Mouse (Mus musculus): ENCODE measurements around the gene 1110008L16Rik. TPM values are rescaled to one million over a fixed set of nuclear protein-coding genes. Genes with fewer than 3 reads are reported as not detected.
"Not testable (repeated sequence)": the region's sequence is repeated elsewhere in the genome, so short reads cannot be mapped to it uniquely, and the experiment has no call there.

The 1110008L16Rik gene
- polyA plus RNA-seq (2015; fragmentation: Nextera tagmentation; extraction: Ambion mirVana) = 19.3 and 19.5 TPM in 2 replicates

GRCm38 (mm10) chr12:55299336-55299735, at the start of gene 1110008L16Rik:
Gene 1110008L16Rik, plus strand, starts transcription at chr12:55299577.
- 79% methylated on average over 5 of the region's 5 CpGs for WGBS
- H3K9me3 ChIP-seq = no peaks in the 10 kb centered on the region
- H3K27me3 ChIP-seq (replicated peaks) = no peaks in the 10 kb centered on the region
- no peak for ATAC-seq
- H3K4me2 ChIP-seq (replicated peaks) = no peak within 1 kb of the TSS
- H3K27ac ChIP-seq = no peak within 1 kb of the TSS
- no peak within 1 kb of the TSS for H3K9ac ChIP-seq
- H3K4me3 ChIP-seq (replicated peaks) = no peak within 1 kb of the TSS
- H3K36me3 ChIP-seq = peaks cover 8% of the 10 kb centered on the region; the same call in 1 of the 2 replicates
- H3K4me1 ChIP-seq (replicated peaks) = peaks cover 14% of the 10 kb centered on the region

- not testable (repeated sequence) for H3K27me3 ChIP-seq (replicated peaks); H3K27ac ChIP-seq; H3K36me3 ChIP-seq; H3K4me1 ChIP-seq (replicated peaks); H3K4me3 ChIP-seq (replicated peaks); ATAC-seq; H3K9me3 ChIP-seq; H3K4me2 ChIP-seq (replicated peaks); H3K9ac ChIP-seq
- WGBS = no CpG with 5 or more reads among the region's 8 CpGs
Observed at GRCm38 (mm10) chr12:55261950-55262349, 37.4 kb upstream of the 1110008L16Rik start.

DNA sequence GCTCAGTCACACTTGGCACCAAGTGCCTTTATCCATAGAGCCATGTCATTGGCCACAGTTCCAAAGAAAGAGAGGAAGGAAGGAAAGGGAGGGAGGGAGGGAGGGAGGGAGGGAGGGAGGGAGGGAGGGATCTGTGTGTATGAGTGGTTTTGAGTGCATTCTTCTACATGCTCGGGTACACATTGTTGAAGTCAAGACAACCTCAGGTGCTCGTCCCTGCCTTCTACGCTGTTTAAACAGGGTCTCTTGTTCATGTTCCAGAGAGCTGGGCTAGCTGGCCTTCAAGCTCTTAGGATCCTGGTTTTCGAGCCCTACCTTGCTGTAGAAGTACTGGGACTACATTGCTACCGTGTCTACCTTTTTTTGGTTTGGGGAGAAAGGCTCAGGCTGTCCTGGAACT, 36.0 kb upstream of the 1110008L16Rik start:
- not testable (repeated sequence) for H3K27ac ChIP-seq; H3K4me2 ChIP-seq (replicated peaks); H3K4me1 ChIP-seq (replicated peaks); H3K4me3 ChIP-seq (replicated peaks); H3K9me3 ChIP-seq; ATAC-seq; H3K27me3 ChIP-seq (replicated peaks); H3K36me3 ChIP-seq; H3K9ac ChIP-seq
- no CpG with 5 or more reads among the region's 5 CpGs for WGBS

DNA sequence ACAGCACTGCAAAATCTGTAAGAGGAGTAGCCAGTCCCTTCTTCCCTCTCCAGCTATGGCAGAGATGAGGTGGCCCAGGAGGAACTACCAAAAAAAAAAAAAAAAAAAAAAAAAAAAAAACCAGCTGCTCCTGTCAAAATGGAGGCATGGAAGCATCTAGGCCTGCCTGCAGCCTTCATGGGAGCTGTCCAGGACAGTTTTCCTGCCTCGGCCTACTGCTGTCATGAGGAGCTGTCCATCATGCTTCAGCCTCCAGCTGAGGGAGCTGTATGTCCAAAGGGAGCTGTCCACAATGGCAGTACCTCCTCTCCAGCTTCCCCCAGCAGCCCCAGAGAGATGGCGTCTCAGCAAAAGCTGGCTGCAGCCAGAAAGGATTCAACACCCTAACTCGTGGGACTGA, 27.1 kb upstream of the 1110008L16Rik start:
- H3K4me1 ChIP-seq (replicated peaks) = no peaks in the 10 kb centered on the region
- ATAC-seq = 0 out of 2 replicates have a peak, but pooled peaks have one; percentile 25
- WGBS = 80% methylated on average over 3 of the region's 3 CpGs

DNA sequence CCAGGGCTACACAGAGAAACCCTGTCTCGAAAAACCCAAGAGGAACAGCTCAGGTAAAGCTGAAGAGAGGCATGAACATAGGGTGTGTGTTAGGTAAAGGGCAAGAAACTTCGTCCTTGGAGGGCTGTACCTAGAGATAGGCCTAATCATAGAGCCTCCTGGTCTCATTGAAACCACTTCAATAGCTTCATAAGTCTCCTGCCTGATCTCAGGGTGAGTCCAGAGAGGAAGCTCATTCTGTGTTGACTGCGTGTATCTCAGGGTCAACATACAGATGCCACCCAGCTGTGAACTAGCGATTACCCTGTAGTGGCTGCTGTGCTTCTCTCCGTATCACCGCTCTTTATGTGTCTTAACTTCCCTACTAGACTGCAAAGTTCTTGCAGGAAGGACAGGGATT, 21.8 kb upstream of the 1110008L16Rik start:
- H3K4me1 ChIP-seq (replicated peaks); H3K4me3 ChIP-seq (replicated peaks); H3K4me2 ChIP-seq (replicated peaks); H3K27ac ChIP-seq; H3K9ac ChIP-seq; H3K27me3 ChIP-seq (replicated peaks); H3K36me3 ChIP-seq; H3K9me3 ChIP-seq; ATAC-seq: not testable (repeated sequence)
- 86% methylated on average over 4 of the region's 6 CpGs for WGBS

More for the DNA sequence above, 27.1 kb upstream of the 1110008L16Rik start:
- H3K4me2 ChIP-seq (replicated peaks) = no peak overlapping the region
- no peak overlapping the region for H3K9ac ChIP-seq
- H3K27ac ChIP-seq = no peak overlapping the region
- H3K9me3 ChIP-seq = no peaks in the 10 kb centered on the region
- H3K36me3 ChIP-seq = no peaks in the 10 kb centered on the region
- no peaks in the 10 kb centered on the region for H3K27me3 ChIP-seq (replicated peaks)
- H3K4me3 ChIP-seq (replicated peaks) = no peak overlapping the region

GRCm38 (mm10) chr12:55298112-55298511, 1.3 kb upstream of the 1110008L16Rik start:
- H3K27ac ChIP-seq = no peak overlapping the region
- H3K4me2 ChIP-seq (replicated peaks) = no peak overlapping the region
- no peak overlapping the region for H3K9ac ChIP-seq
- H3K9me3 ChIP-seq = no peaks in the 10 kb centered on the region
- ATAC-seq = no peak
- peaks cover 10% of the 10 kb centered on the region for H3K4me1 ChIP-seq (replicated peaks)
- H3K4me3 ChIP-seq (replicated peaks) = no peak overlapping the region
- H3K27me3 ChIP-seq (replicated peaks) = no peaks in the 10 kb centered on the region
- 94% methylated on average over 9 of the region's 9 CpGs for WGBS
- H3K36me3 ChIP-seq = peaks cover 8% of the 10 kb centered on the region; the same call in 1 of the 2 replicates

DNA sequence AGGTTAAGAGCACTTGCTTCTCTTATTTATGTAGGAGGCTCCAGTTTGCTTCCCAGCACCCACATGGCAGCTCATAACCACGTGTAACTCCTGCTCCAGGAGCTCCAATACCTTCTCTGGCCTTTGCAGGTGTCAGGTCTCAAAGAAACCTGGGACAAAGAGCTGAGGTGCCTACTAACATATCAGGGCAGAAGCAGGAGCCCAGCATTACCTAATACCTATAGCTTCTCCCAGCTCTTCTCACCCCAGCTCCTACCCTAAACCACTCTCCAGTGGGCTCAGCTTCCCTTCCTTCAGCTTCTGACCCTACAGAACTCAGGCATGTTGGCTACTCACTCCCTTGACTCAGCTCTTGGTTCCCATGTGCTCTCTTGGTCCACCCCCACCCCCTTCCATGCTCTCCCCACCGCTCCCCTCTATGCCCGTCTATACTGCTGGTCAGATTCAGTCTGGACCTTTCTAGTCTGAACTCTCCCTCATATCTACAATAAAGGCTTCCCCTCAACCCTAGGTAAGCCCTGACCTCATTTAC, 1.5 kb downstream of the 1110008L16Rik start:
- Histone ChIP-seq H3K4me1 (replicated peaks) (peaks cover 14% of the 10 kb centered on the region), H3K9ac (no peak overlapping the region), H3K4me2 (replicated peaks) (peak overlapping the region; percentile 60), H3K4me3 (replicated peaks) (no peak overlapping the region), H3K36me3 (peaks cover 2% of the 10 kb centered on the region; the same call in 1 of the 2 replicates), H3K9me3 (no peaks in the 10 kb centered on the region), H3K27ac (no peak overlapping the region), H3K27me3 (replicated peaks) (no peaks in the 10 kb centered on the region)
- no peak for ATAC-seq
- WGBS = 81% methylated on average over 3 of the region's 3 CpGs

GRCm38 (mm10) chr12:55301472-55302300, 2.3 kb downstream of the 1110008L16Rik start:
- Histone ChIP-seq H3K9me3 (no peaks in the 10 kb centered on the region), H3K27ac (peak overlapping the region; percentile 94), H3K4me2 (replicated peaks) (peak overlapping the region; percentile 60), H3K27me3 (replicated peaks) (no peaks in the 10 kb centered on the region), H3K4me3 (replicated peaks) (peak overlapping the region; percentile 62), H3K36me3 (peaks cover 2% of the 10 kb centered on the region; the same call in 1 of the 2 replicates), H3K9ac (peak overlapping the region; percentile 64), H3K4me1 (replicated peaks) (peaks cover 14% of the 10 kb centered on the region)
- WGBS = 37% methylated on average over 11 of the region's 11 CpGs
- peak; percentile 5; the same call in 1 of the 2 replicates for ATAC-seq

DNA sequence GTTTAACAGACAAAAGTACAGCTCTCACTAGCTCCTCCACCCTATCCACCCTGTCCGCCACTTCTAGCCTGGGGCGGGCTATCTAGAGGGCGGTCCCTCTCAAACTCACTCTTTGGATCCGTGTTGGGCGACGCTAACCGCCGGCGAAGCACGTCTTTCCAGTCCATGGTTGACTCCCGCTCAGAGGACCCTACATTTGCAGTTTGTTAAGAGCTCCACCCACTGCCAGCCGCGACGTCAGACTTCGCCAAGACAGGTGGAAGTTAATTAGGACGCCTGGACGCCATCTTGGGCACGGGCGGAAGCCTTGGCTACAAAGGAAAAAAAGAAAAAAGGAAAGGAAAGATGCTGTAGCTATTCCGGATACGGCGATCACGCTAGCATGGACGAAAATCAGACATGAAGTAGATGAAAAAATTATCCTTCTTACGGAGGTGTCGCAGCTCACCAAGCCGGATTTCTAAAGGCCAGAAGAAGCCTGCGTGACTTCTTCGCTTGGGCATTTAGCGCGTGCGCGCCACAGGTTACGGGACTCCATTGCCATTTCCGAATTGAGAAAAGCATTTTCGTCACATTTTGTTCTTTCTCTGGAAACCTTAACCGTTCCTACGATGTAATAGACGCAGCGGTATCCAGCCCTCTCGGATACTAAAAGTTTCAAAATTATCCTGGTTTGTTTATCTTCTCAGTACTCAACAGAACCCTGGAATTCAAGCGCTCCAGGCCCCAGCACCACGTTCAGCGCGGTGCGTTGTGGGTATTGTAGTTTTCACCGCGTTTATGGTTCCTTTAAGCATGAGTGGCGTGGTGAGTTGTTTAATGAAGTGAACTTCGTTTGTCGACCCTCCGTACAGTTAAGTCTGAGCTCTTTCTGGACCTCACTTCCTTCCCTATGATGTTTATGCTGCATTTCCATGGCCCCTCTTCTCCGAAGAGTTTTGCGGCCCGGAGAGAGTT, 3.4 kb downstream of the 1110008L16Rik start, which contains the start of gene Ppp2r3c:
Gene Ppp2r3c, minus strand, starts transcription at position 514 of the 957 bp plus-strand sequence.
- Histone ChIP-seq H3K4me1 (replicated peaks) (peaks cover 14% of the 10 kb centered on the region), H3K4me3 (replicated peaks) (peak within 1 kb of the TSS; percentile 62), H3K36me3 (no peaks in the 10 kb centered on the region), H3K9me3 (no peaks in the 10 kb centered on the region), H3K27me3 (replicated peaks) (no peaks in the 10 kb centered on the region), H3K9ac (peak within 1 kb of the TSS; percentile 64), H3K27ac (peak within 1 kb of the TSS; percentile 94), H3K4me2 (replicated peaks) (peak within 1 kb of the TSS; percentile 60)
- under 1% methylated on average over 55 of the region's 55 CpGs for WGBS
- ATAC-seq = peak; percentile 96

- no peak overlapping the region for H3K4me2 ChIP-seq (replicated peaks)
- no peak overlapping the region for H3K27ac ChIP-seq
- no peaks in the 10 kb centered on the region for H3K27me3 ChIP-seq (replicated peaks)
- 95% methylated on average over 4 of the region's 4 CpGs for WGBS
- no peak for ATAC-seq
- H3K4me1 ChIP-seq (replicated peaks) = peaks cover 6% of the 10 kb centered on the region
- no peaks in the 10 kb centered on the region for H3K9me3 ChIP-seq
- no peaks in the 10 kb centered on the region for H3K36me3 ChIP-seq
- no peak overlapping the region for H3K4me3 ChIP-seq (replicated peaks)
- no peak overlapping the region for H3K9ac ChIP-seq
Observed at GRCm38 (mm10) chr12:55306371-55306770, 7.0 kb downstream of the 1110008L16Rik start.

DNA sequence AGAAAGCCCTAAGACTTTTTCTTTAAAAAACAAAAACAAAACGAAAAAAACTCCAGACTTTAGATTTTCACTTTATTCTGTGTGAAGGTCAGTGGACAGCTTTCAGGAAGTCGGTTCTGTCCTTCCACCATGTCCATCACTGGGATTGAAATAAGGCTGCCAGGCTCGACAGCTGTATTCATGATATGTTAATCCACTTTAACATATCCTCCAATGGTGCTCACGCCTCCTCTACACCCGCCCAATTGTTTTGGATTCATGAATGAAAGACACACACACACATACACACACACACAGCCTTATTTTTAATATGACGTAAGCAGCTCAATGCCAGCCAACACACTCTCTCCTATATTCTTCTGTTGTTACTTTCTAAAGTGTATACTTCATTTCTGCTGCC, 8.2 kb downstream of the 1110008L16Rik start:
- no peak for ATAC-seq
- H3K27me3 ChIP-seq (replicated peaks) = no peaks in the 10 kb centered on the region
- no peaks in the 10 kb centered on the region for H3K36me3 ChIP-seq
- WGBS = 84% methylated on average over 6 of the region's 6 CpGs
- H3K9me3 ChIP-seq = no peaks in the 10 kb centered on the region
- H3K9ac ChIP-seq = no peak overlapping the region
- H3K4me2 ChIP-seq (replicated peaks) = no peak overlapping the region
- H3K4me1 ChIP-seq (replicated peaks) = 0 out of 2 replicates have a peak, but pooled peaks cover 4% of the 10 kb centered on the region
- H3K27ac ChIP-seq = no peak overlapping the region
- no peak overlapping the region for H3K4me3 ChIP-seq (replicated peaks)

DNA sequence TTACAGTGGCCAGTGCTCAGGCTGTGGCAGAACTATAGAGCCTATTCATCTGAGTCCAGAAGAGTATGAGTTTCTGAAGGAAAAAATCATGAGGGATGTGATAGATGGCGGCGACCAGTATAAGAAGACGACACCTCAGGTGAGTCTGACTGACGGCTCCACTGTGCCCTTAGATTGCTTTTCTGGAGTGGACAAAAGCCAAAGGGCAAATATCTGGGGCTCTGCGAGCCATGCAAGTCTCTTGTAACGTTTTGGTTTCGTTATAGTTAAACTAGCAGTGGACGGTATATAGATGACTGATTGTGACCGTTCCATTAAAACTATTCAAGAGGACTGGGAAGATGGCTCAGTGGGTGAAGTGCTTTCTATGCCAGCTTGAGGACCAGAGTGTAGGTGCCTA, 9.4 kb downstream of the 1110008L16Rik start:
- Histone ChIP-seq H3K36me3 (no peaks in the 10 kb centered on the region), H3K4me2 (replicated peaks) (no peak overlapping the region), H3K27me3 (replicated peaks) (no peaks in the 10 kb centered on the region)

More for the DNA sequence above, 9.4 kb downstream of the 1110008L16Rik start:
- Histone ChIP-seq H3K9me3 (no peaks in the 10 kb centered on the region), H3K4me3 (replicated peaks) (no peak overlapping the region), H3K9ac (no peak overlapping the region), H3K27ac (no peak overlapping the region), H3K4me1 (replicated peaks) (0 out of 2 replicates have a peak, but pooled peaks cover 4% of the 10 kb centered on the region)
- ATAC-seq = no peak
- WGBS = 92% methylated on average over 9 of the region's 9 CpGs
